Mouse (Mus musculus) retina, postnatal 7 days (tissue): ENCODE data around the gene Htr5a.

Experiments used
- DNase-seq: peaks from one replicate; pipeline ENCODE4 v3.0.0-alpha.2; 2012; ENCODE audit warnings: low read depth, low spot score

Gene Htr5a

DNA sequence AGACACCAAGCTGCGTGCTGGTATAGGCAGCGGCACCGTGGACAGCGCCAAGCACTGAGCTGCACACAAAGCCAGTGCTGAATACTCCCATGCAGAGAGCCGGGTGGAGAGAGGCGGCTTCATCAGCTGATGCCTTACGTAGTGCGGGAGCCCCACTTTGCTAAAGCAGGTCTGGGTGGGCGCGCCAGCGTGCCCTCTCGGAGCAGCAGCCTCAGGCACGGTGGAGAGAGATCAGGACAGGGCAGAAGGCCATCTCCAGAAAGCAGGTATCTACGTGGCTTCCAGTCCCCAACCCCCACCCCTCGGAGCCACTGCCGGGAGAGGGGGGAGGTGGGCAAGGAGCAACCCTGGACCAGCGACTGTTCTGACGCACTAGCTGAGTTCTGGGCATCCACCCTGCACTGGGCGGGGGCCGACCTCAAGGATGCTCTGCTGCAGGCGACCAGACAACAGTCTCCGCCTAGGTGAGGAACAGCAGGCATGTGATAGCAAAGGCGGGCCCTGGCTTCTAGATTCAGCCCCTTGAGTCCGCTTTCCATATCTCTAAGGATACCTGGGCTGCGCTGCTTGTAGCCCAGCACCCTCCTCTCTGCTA, at the start of gene Htr5a:
TSS of gene Htr5a (plus strand) at position 449 of the 595 bp plus-strand sequence.
- DNase-seq, result no peak

- no peak for DNase-seq
Observed at GRCm38 (mm10) chr5:27792173-27792470, 49.8 kb upstream of the Htr5a start.

- DNase-seq, result no peak
Observed at GRCm38 (mm10) chr5:27792531-27793205, 49.3 kb upstream of the Htr5a start.

DNA sequence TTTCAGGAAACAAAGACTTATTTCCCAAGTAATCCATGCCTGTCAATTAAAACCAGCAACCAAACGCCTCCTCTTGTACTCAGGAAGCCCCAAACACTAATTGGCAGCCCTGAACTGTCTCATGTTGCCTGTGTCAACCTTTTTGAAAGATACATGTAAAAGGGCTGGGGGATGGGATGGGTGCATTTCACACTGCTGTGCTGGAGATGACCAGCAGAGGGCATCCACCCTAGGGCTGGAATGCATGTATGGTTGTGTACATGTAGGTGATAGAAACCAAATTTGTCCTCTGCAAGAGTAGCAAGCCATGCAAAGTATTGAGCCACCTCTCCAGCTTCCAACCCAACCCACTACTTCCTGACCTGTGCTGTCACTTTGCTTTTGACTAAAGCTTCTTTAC, 48.0 kb upstream of the Htr5a start:
- DNase-seq, result peak; percentile 38

DNA sequence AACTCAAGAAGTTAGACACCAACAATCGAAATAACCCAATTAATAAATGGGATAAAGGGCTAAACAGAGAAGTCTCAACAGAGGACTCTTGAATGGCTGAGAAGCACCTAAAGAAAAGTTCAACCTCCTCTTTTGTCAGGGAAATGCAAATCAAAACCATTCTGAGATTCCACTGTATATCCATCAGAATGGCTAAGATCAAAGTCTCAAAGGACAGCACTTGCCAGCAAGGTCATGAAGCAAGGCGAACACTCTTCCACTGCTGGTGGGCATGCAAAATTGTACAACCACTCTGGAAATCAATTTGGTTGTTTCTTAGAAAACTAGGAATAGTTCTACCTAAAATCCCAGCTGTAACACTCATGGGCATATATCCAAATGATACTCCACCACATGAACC, 27.7 kb upstream of the Htr5a start:
- DNase-seq, result no peak

DNA sequence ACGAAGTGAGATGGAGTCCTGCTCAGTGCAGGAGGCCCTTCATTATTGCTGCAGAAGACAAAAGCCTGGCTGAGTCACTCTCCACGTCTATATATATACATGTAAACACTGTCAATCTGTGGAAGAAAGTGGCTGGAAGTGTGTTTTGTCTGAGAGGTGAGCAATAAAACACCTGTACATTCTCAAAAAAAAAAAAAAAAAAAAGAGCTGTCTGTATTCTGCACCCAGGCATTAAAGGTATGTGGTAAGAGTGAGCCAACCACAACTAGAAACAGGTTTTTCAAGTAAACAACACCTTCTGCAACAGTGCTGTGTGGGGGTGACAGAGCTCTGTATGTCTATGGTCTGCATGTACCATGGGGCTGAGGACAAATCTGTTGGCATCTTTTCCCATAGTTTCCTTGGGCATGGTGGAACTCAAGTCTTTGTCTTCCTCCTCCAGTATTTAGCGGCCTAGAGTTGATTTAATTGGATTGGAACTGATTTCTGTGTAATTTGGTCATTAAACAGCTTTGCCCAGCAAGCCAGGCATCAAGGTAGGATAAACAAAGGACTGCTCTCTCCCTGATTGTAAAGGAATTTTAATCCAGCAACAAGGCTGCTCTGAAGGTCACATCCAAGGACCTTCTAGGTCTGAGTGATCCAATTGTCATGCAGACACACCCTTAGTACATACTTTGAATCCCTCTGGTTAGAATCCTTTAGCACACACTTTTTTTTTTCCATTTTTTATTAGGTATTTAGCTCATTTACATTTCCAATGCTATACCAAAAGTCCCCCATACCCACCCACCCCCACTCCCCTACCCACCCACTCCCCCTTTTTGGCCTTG, 22.9 kb upstream of the Htr5a start:
- DNase-seq, result no peak

DNA sequence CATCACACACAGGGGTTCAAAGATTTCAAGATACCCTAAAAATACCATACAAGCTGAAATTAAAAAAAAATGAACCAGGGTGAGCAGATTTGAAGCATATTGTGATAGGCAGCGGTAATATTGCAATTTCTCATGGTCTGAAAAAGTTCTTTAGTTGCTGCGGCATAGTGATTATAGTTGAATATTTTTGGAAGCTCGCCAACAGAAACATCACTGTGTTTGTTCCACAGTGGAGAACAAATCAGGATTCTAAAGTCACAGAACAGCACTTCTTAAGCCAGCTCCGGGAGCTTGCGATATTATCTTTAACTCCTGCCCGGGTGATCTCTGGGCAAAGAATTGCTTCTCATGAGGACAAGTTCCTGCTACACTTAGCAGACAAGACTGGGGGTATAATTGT, 20.8 kb upstream of the Htr5a start:
- no peak for DNase-seq

- no peak for DNase-seq
Observed at GRCm38 (mm10) chr5:27827971-27828370, 14.0 kb upstream of the Htr5a start.

DNA sequence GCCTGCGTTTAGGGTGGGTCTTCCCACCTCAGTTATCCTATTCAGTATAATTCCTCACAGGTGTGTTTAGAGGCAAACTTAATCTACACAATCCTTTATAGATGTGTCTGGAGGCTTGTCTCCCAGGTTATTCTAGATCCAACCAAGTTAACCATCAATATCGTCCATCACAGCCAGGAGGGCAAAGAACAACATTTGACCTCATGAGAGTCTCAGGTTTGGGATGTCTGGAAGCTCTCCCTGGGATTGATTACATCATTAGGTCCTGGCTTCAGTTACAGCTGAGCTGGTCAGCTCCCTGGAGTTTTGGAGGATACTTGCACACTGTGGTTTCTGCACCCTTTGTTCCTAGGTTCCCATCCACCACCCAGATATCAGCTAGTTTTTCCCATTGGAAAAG, 6.9 kb upstream of the Htr5a start:
- no peak for DNase-seq

DNA sequence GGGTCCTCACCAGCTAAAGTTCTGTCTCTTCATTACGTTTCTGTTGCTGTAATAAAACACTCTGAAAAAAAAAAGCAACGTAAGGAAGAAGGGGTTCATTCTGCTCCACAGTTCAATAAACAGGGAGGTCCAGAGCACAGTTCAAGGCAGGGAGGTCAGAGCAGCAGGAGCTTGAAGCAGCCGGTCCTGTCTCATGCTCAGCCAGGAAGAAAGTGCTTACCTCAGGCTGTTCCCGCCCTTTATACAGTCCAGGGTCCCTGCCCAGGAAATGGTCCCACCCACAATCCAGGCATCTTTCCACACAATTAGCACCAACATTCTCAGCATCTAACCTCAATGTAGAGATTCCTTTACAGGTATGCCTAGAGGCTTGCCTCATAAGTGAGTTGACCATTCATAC, 3.9 kb upstream of the Htr5a start:
- no peak for DNase-seq

DNA sequence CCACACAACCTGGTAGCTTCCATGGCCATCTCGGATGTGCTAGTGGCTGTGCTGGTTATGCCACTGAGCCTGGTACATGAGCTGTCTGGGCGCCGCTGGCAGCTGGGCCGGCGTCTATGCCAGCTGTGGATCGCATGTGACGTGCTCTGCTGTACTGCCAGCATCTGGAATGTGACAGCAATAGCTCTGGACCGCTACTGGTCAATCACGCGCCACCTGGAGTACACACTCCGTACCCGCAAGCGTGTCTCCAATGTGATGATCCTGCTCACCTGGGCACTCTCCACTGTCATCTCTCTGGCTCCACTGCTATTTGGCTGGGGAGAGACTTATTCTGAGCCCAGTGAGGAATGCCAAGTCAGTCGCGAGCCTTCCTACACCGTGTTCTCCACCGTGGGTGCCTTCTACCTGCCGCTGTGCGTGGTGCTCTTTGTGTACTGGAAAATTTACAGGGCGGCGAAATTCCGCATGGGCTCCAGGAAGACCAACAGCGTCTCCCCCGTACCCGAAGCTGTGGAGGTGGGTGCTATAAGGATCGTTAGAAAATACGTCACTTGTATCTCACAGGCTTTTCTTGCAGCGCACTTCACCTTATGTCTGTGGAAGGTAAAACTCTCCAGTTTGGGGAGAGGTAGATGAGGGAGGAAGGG, 847 bp downstream of the Htr5a start:
- no peak for DNase-seq

DNA sequence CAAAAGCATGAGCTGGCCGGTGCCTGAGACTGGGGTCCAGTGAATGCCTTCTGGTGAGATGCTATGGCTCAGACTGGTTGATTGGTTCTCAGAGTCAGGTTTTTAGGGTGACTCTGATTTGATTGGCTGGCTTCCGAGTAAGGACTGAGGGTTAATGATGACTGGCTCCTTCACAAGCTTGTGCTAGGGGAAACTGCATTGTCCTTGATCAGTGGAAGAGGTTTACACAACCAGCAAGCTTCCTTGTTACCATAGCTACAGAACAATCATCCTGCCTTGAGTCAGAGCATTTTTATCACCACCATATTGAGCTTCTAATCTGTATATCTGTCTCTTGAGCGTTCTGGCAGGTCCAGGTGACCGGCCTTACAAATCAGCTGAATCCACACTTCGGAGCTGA, 5.0 kb downstream of the Htr5a start:
- no peak for DNase-seq

DNA sequence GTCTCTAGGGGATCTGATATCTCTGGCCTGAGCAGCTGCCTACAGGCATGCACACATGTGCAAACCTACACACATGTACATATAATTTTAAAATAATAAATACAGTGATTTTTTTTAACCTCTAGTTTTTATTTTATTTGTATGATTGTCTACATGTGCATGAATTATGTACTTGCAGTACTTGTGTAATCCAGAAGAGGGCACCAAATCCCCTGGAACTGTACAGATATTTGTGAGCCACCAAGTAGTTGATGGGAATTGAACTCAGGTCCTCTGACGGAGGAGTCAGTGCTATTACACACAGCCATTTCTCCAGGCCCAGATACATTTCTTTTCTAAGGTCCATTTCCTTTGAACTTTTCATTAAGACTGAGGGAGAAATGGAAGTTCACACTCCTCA, 12.3 kb downstream of the Htr5a start:
- peak; percentile 5 for DNase-seq

GRCm38 (mm10) chr5:27855726-27856125, 13.8 kb downstream of the Htr5a start:
- DNase-seq, result no peak

DNA sequence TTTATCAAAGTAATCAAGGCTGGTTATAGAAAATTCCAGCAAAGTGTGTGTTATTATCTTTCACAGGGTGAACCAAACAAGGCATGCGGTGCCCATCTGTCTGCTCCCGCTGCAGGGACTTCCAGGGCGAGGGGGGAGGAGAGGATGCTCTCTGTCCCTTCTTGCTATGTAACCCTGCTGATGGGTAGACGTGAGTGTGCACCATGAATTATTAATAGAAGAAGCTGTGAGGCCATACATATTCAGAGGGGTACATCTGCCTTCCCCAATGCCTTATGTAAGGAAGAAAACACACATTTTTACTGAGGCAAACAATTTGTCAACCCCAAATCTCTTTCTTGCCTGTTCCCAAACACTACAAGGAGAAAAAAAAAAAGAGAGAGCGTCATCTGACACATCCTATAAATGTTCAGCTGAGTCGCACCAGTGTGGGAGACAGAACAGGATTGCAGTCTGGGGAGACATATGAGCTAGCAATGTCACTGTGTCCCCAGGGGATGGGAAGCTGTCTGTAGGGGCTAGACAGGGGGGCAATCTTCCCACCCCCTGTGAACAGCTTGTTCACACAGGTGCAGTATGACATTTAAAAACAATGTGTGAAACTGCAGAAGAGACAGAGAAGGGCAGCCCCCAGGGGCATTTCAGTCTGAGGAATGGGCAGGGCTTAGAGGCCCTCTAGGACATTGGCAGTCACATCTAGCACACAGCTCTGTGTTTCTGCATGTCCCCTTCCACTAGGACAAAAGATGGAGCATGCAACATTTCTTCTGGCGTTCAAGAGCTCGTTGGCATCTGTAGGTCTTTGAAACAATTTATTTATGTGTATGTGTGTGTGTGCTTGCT, 31.5 kb downstream of the Htr5a start:
- DNase-seq, result no peak

DNA sequence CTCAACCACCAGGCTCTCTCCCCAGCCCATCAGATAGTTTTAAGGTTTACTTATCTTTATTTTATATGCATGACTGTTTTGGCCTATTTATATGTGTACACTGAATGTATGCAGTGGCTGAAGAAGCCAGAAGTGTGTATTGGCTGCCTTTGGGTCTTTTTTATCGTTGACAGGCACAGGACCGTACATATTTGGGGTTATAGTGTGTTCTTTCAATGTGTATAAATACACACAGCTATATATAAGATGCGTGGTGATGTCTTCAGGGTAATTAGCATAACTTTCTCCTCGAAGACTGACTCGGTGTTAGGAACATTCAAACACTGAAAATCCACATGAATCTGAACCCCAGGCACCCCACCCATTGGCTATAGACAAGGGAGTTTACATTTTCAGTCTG, 32.3 kb downstream of the Htr5a start:
- DNase-seq, result no peak

DNA sequence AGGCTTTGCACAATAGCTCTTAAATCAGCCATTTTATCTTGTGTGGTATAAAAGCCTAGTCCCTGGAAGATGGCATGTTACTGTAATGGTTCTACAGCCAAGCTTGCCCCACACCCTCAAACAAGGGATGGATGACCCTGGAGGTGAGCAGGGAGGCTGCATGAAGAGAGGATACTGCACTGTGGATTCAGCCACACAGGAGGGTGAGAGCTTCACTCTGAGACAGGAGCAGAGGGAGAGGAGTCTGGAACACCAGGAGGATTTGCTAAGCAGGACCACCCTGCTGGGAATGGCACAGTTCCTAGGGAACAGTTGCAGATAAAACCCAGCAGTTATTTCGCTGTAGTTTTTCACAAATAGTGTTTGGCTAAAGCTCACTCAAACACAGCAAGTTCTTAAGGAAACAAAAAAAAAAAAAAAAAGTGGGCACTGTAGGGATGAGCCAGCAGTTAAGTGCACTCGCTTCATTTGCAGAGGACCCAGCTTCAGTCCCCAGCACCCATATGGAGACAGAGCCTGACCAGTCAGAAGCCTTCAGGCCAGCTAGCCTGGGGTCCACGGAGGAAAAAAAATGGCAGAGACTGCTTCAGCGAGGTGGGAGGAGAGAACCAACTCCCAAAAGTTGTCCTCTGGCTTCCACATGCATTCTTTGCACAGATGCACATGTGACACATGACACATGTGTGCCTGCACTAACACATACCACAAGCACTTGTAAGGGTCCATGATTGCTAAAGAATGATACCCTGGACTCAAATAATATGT, 33.6 kb downstream of the Htr5a start:
- DNase-seq, result no peak

GRCm38 (mm10) chr5:27878356-27878755, 36.4 kb downstream of the Htr5a start:
- no peak for DNase-seq

- DNase-seq, result no peak
Observed at GRCm38 (mm10) chr5:27879726-27880125, 37.8 kb downstream of the Htr5a start.

GRCm38 (mm10) chr5:27880329-27881036, 38.5 kb downstream of the Htr5a start:
- DNase-seq, result no peak
